Mouse (Mus musculus) intestine, embryonic 14.5 days (tissue): ENCODE measurements around the gene Tbl2. TPM values are rescaled to one million over a fixed set of nuclear protein-coding genes. Genes with fewer than 3 reads are reported as not detected.

ENCODE experiments used
- ATAC-seq: fragments of 200-750 bp; cut with Nextera tagmentation; replicated peaks from 2 replicates; pipeline ENCODE4 v1.8.0; 2017; ENCODE audit warnings: low read depth, moderate number of reproducible peaks, moderate TSS enrichment, moderate library complexity; ENCODE audit not compliant: low FRiP score, low TSS enrichment
- DNase-seq: peaks from one replicate; pipeline ENCODE4 v3.0.0-alpha.2; 2018; ENCODE audit warnings: low spot score
- H3K27ac ChIP-seq: fragments of 300-500 bp; sonication (generic); 2 replicates; pipeline ENCODE4 v1.5.1; 2014; ENCODE audit warnings: low read depth, mild to moderate bottlenecking, control low read depth
- H3K27me3 ChIP-seq: fragments of 300-500 bp; sonication (generic); replicated peaks from 2 replicates; pipeline ENCODE4 v1.6.1; 2014; ENCODE audit warnings: low read length, control low read depth; ENCODE audit not compliant: control insufficient read depth, insufficient read depth
- H3K36me3 ChIP-seq: fragments of 300-500 bp; sonication (generic); 2 replicates; pipeline ENCODE4 v1.6.1; 2014; ENCODE audit warnings: low read length, control low read depth; ENCODE audit not compliant: control insufficient read depth, insufficient read depth
- H3K4me1 ChIP-seq: fragments of 300-500 bp; sonication (generic); replicated peaks from 2 replicates; pipeline ENCODE4 v1.6.1; 2014; ENCODE audit warnings: low read length, control low read depth, mixed read lengths; ENCODE audit not compliant: control insufficient read depth, insufficient read depth
- H3K4me2 ChIP-seq: fragments of 300-500 bp; sonication (generic); 2 replicates; pipeline ENCODE4 v1.6.1; 2014; ENCODE audit warnings: low read length
- H3K4me3 ChIP-seq: fragments of 300-500 bp; sonication (generic); 2 replicates; pipeline ENCODE4 v1.5.1; 2014; ENCODE audit warnings: low read depth, low read length, control low read depth, mixed read lengths
- H3K9ac ChIP-seq: fragments of 300-500 bp; sonication (generic); 2 replicates; pipeline ENCODE4 v1.6.1; 2014; ENCODE audit warnings: mild to moderate bottlenecking, low read length
- H3K9me3 ChIP-seq: fragments of 300-500 bp; sonication (generic); 2 replicates; pipeline ENCODE4 v1.6.1; 2016; ENCODE audit warnings: low read length, control low read depth; ENCODE audit not compliant: control insufficient read depth
- WGBS: fragments of 180-500 bp; shearing (Covaris S2); extraction: QIAGEN DNeasy Blood & Tissue Kit; methylation state at CpG from one replicate; pipeline ENCODE4 v1.1.7; 2014; 5-methylcytosine and 5-hydroxymethylcytosine counted together
- microRNA-seq: library from miRNA; unstranded; fragments of <30 nt; microRNA quantifications from one replicate; pipeline ENCODE4, GENCODE M21; 2016
- polyA plus RNA-seq: library from polyadenylated mRNA; unstranded; fragments of >200 nt; fragmentation: Nextera tagmentation; extraction: Ambion mirVana; gene quantifications from 2 replicates; pipeline ENCODE4 v1.2.1, GENCODE M21; 2014

Tbl2 gene
- polyA plus RNA-seq, 1 experiment from 2014 or later, result 27.8 TPM

GRCm38 (mm10) chr5:135202763-135203162 is 53.3 kb downstream of the Tbl2 start:
- 82% methylated on average over 3 of the region's 3 CpGs for WGBS
- H3K4me1 ChIP-seq, result no peaks in the 10 kb centered on the region
- peaks cover 93% of the 10 kb centered on the region for H3K36me3 ChIP-seq
- H3K9ac ChIP-seq, result no peak overlapping the region
- ATAC-seq (no peak), DNase-seq (no peak)
- no peak overlapping the region for H3K27ac ChIP-seq
- no peak overlapping the region for H3K4me3 ChIP-seq
- no peaks in the 10 kb centered on the region for H3K27me3 ChIP-seq
- no peaks in the 10 kb centered on the region for H3K9me3 ChIP-seq
- no peak overlapping the region for H3K4me2 ChIP-seq

- DNase-seq (no peak), ATAC-seq (no peak)
- no peaks in the 10 kb centered on the region for H3K27me3 ChIP-seq
- no peaks in the 10 kb centered on the region for H3K4me1 ChIP-seq
- H3K4me2 ChIP-seq, result no peak overlapping the region
- no peak overlapping the region for H3K9ac ChIP-seq
- no peak overlapping the region for H3K27ac ChIP-seq
- no peaks in the 10 kb centered on the region for H3K9me3 ChIP-seq
- 88% methylated on average over 1 of the region's 1 CpGs for WGBS
- no peak overlapping the region for H3K4me3 ChIP-seq
- peaks cover 98% of the 10 kb centered on the region for H3K36me3 ChIP-seq
These were observed 58.7 kb downstream of the Tbl2 start for GRCm38 (mm10) chr5:135208197-135208596.

Small RNA genes lying within 50 kb of the gene (microRNA-seq; reads per million reads assigned to microRNA genes)
- gene Gm25315, result not detected

Other genes with a start within 250 kb of the Tbl2 start
- gene Tmem270, start 242.9 kb upstream of the Tbl2 start, polyA plus RNA-seq, result not detected in 2 replicates
- 0.23 TPM in 1 of 2 replicates, not detected in the other for gene Cldn13, start 234.1 kb upstream of the Tbl2 start, polyA plus RNA-seq
- 22.7 and 24.6 TPM in 2 replicates for gene Mettl27, start 217.3 kb upstream of the Tbl2 start, polyA plus RNA-seq
- gene Cldn4, start 202.7 kb upstream of the Tbl2 start, polyA plus RNA-seq, result 78.1 and 78.3 TPM in 2 replicates
- 113 and 143 TPM in 2 replicates for gene Cldn3, start 163.4 kb upstream of the Tbl2 start, polyA plus RNA-seq
- gene Abhd11, start 140.5 kb upstream of the Tbl2 start, polyA plus RNA-seq, result 99.7 and 104 TPM in 2 replicates
- gene Stx1a, start 126.2 kb upstream of the Tbl2 start, polyA plus RNA-seq, result 15.9 and 20.2 TPM in 2 replicates
- 32.5 and 33.3 TPM in 2 replicates for gene Dnajc30, start 85.5 kb upstream of the Tbl2 start, polyA plus RNA-seq
- gene Bud23, start 84.7 kb upstream of the Tbl2 start, polyA plus RNA-seq, result 98.0 and 107 TPM in 2 replicates
- gene Vps37d, start 71.4 kb upstream of the Tbl2 start, polyA plus RNA-seq, result 7.0 and 7.5 TPM in 2 replicates
- 5.2 and 6.4 TPM in 2 replicates for gene Mlxipl, start 59.8 kb upstream of the Tbl2 start, polyA plus RNA-seq
- gene Bcl7b, start 18.6 kb downstream of the Tbl2 start, polyA plus RNA-seq, result 48.0 and 55.3 TPM in 2 replicates
- gene Baz1b, start 37.6 kb downstream of the Tbl2 start, polyA plus RNA-seq, result 50.8 and 54.2 TPM in 2 replicates
- 0.65 and 1.2 TPM in 2 replicates for gene Fzd9, start 101.6 kb downstream of the Tbl2 start, polyA plus RNA-seq
- gene Fkbp6, start 200.4 kb downstream of the Tbl2 start, polyA plus RNA-seq, result 0.19 TPM in 2 replicates
- gene Trim50, start 203.6 kb downstream of the Tbl2 start, polyA plus RNA-seq, result not detected in 2 replicates
- gene Nsun5, start 220.3 kb downstream of the Tbl2 start, polyA plus RNA-seq, result 28.8 and 29.2 TPM in 2 replicates
- gene Pom121, start 244.9 kb downstream of the Tbl2 start, polyA plus RNA-seq, result 14.8 and 16.5 TPM in 2 replicates